Mouse (Mus musculus) cerebellum, adult 8-10 months (tissue): ENCODE results near the gene Cdk9.

Source experiments
- DNase-seq: peaks from one replicate; pipeline ENCODE4 v3.0.0; 2022

The Cdk9 gene

GRCm38 (mm10) chr2:32673176-32673917 lies 39.5 kb downstream of the Cdk9 start:
- DNase-seq = no peak

GRCm38 (mm10) chr2:32671907-32672595 lies 40.8 kb downstream of the Cdk9 start:
- no peak for DNase-seq

GRCm38 (mm10) chr2:32671147-32671546 lies 41.7 kb downstream of the Cdk9 start:
- DNase-seq = no peak

- DNase-seq = no peak
These were observed 43.0 kb downstream of the Cdk9 start for GRCm38 (mm10) chr2:32669876-32670275.

GRCm38 (mm10) chr2:32668176-32668575 lies 44.7 kb downstream of the Cdk9 start:
- DNase-seq = no peak

- DNase-seq = no peak
These were observed 45.1 kb downstream of the Cdk9 start for GRCm38 (mm10) chr2:32667775-32668174.

- DNase-seq = no peak
These were observed 47.0 kb downstream of the Cdk9 start for GRCm38 (mm10) chr2:32665853-32666252.

GRCm38 (mm10) chr2:32665345-32665744 lies 47.5 kb downstream of the Cdk9 start:
- no peak for DNase-seq

- no peak for DNase-seq
These were observed 50.6 kb downstream of the Cdk9 start for GRCm38 (mm10) chr2:32662291-32662690.

GRCm38 (mm10) chr2:32661509-32662107 lies 51.3 kb downstream of the Cdk9 start:
- no peak for DNase-seq

- DNase-seq = no peak
These were observed 54.0 kb downstream of the Cdk9 start for GRCm38 (mm10) chr2:32658873-32659272.

- DNase-seq = no peak
These were observed 57.0 kb downstream of the Cdk9 start for GRCm38 (mm10) chr2:32655826-32656225.
